Mouse (Mus musculus): Measurements from ENCODE around the gene Zfp598.

- TF ChIP-seq POLR2A (IDR thresholded peaks at IDR 0.05; ENCODE audit: low read depth, low read length) (no peak), ZMIZ1 (IDR thresholded peaks at IDR 0.05; ENCODE audit: low read depth, low read length) (no peak), NELFE (IDR thresholded peaks at IDR 0.05; ENCODE audit: low read depth, low read length) (no peak), SIN3A (IDR thresholded peaks at IDR 0.05; ENCODE audit: low read length) (no peak), EP300 (IDR thresholded peaks at IDR 0.05; ENCODE audit: low read length) (no peak), JUN (IDR thresholded peaks at IDR 0.05; ENCODE audit: insufficient read depth, low read depth, low read length) (no peak), MAX (IDR thresholded peaks at IDR 0.05; ENCODE audit: low read length) (no peak), BHLHE40 (IDR thresholded peaks at IDR 0.05; ENCODE audit: low read depth, low read length) (no peak), CTCF (conservative IDR thresholded peaks at IDR 0.05 in 1 of 2, IDR thresholded peaks at IDR 0.05 in 1 of 2; ENCODE audit: low read depth in 2 of 2, low read length in 2 of 2) (no peak), GABPA (IDR thresholded peaks at IDR 0.05; ENCODE audit: insufficient replicate concordance, low read depth, low read length) (no peak), UBTF (IDR thresholded peaks at IDR 0.05; ENCODE audit: low read depth, low read length) (no peak), CHD1 (IDR thresholded peaks at IDR 0.05; ENCODE audit: low read depth, low read length) (no peak), E2F4 (IDR thresholded peaks at IDR 0.05; ENCODE audit: insufficient replicate concordance, low read depth, low read length) (no peak)
Observed at GRCm38 (mm10) chr17:24638840-24639239, 30.6 kb upstream of the Zfp598 start.

All from CH12.LX (cell line).